Mouse (Mus musculus) adrenal gland, postnatal 14 days (tissue): ENCODE results near the gene Gm20521. TPM values are rescaled to one million over a fixed set of nuclear protein-coding genes. Genes with fewer than 3 reads are reported as not detected.

ENCODE experiments used
- DNase-seq: peaks from one replicate; pipeline ENCODE4 v3.0.0; 2021; ENCODE audit warnings: mixed read lengths
- long read RNA-seq, 2 experiments: library from polyadenylated mRNA; stranded (forward); transcript quantifications; one replicate each; pipeline ENCODE4 v2.0.0; 2021
- total RNA-seq: library from RNA; stranded (reverse); gene quantifications from 2 replicates; pipeline ENCODE4 v1.2.3, GENCODE M21; 2021

The Gm20521 gene
- total RNA-seq: 1.7 and 7.0 TPM in 2 replicates
- long read RNA-seq, experiment 1, partial matches to known transcripts: 6 of 22 reads
- long read RNA-seq, experiment 1, other reads (novel, unspliced or antisense): 16 of 22 reads
- long read RNA-seq, experiment 2, partial matches to known transcripts: 0 of 8 reads
- long read RNA-seq, experiment 2, other reads (novel, unspliced or antisense): 8 of 8 reads

DNA sequence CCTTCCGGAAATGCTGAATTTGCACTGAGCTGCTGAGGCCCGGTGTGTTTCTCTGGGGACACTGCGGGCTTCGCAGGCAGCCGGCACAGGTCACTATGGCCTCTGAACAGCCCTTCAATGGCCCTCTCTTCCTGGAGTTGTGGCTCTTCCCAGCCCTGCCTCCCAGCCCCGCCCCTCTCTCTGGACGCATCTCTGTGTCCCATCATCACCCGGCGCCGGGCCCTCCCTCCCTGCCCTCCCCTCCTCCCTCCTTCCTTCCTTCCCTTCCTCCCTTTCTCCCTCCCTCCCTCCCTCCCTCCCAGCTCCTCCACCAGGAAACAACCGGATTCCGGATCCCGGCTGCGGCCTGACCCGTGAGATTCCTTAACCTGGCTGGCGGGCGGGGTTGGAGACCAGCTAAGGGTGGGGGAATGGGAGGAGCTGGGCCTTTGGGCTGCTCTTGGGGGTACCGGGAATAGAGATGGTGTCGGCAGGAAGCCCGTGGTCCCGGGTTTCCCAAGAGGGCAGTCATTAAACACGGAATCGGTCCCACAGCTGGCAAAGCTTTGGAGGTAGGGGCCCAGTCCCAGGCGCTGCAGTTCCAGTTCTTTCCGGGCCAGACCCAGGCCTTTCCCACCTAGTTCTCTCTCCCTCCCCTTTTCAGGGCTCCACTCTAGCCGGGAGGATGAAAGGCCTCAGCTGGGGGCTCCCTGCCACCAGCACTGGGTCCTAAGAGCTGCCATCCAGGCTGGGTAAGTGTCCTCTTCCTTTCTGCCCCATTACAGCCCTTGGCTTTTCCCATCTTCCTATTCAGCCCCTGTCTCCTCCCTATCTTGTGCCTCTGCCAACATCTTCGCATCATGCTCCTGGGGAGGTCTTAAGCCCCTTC, at the start of gene Gm20521, which contains the start of gene Bcl2l2:
TSS of gene Gm20521 (plus strand) at position 288 of the 868 bp plus-strand sequence.
TSS of gene Bcl2l2 (plus strand) at position 224 of the 868 bp plus-strand sequence.
- DNase-seq: peak; percentile 96

- DNase-seq: peak; percentile 60
These were observed 39.8 kb upstream of the Gm20521 start for GRCm38 (mm10) chr14:54843461-54843860.

- DNase-seq: no peak
These were observed 27.5 kb upstream of the Gm20521 start for GRCm38 (mm10) chr14:54855726-54856125.

- DNase-seq: no peak
These were observed 26.5 kb upstream of the Gm20521 start for GRCm38 (mm10) chr14:54856703-54857102.

DNA sequence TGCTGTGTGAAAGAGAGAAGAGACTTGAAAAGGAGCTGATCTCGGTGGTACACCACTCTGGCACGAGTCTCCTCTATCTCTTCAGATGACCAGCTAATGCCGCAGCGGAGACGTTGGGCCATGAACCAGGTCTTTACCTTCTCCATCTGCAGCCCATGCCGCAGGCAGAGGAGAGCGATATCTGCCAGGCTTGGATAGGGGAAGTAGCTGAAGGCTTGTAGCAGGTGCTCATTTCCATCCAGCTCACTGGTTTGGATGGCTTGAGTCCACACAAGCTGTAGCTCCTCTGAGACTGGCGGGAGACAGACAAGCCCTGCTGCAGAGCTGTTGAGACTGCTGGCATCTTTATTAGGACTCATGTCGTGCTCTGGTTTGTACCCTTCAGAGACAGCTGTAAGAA, 25.4 kb upstream of the Gm20521 start:
- DNase-seq: no peak

DNA sequence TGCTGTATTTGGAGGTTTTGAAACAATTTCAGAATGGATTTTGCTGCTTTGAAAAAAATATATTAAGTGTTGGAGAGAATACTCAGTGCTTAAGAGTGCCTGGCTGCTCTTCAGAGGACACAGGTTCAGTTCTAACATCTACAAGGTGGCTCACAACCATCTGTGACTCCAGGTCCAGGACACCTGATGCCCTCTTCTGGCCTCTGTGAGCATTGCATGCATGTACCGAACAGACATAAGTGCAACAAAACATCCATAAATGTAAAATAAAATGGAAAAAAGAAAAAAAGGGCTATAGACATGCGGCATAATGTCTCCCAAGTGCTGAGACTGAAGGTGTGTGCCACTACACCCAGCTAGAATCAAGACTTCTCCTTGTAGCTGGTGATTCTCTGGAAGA, 22.7 kb upstream of the Gm20521 start:
- DNase-seq: peak; percentile 75

GRCm38 (mm10) chr14:54863501-54864312, 19.5 kb upstream of the Gm20521 start:
- peak; percentile 96 for DNase-seq

DNA sequence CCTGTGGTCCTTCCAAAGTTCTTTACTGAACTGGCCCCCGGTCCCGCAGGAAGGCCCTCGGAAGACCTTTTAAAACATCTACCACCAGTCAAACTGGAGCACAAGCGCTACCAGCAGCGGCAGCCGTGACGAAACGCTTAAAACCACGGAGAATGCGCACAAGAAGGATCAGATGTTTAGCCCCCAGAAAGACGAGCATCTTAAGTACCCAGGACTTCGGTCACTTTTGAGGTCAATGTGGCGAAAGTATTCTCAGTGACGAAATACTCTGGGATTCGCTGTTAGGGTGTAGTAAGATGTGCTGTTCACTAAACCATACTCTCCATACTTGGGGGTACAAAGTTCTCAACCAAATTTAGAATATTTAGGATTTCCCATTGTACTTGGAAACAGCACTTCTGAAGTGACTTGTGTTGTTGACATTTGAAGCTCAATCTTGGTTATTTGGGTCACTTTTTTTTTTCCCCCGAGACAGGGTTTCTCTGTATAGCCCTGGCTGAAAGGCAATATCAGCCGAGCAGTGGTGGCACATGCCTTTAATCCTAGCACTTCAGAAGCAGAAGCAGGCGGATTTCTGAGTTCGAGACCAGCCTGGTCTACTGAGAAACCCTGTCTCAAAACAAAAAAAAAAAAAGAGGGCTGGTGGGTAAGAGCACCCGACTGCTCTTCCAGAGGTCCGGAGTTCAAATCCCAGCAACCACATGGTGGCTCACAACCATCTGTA, 18.8 kb upstream of the Gm20521 start:
- no peak for DNase-seq

- no peak for DNase-seq
These were observed 17.6 kb upstream of the Gm20521 start for GRCm38 (mm10) chr14:54865626-54866025.

DNA sequence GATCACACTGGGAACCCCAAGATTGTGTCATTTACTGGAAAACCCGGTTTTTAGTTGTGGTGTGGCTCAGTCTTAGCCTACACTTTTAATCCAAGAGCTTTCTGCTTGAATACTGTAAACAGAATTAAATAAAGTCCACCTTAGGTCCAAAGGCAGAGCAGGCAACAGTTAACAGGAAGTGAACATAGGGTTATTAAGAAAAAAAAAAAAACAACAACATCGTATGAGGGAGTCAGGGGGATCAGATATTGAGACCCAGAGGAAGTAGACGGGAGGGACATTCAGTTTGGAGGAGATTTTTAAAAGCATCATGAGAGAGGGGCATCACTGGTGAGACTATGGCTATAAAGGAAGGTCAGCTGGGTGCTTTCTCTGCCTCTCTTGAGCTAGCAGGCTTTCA, 17.0 kb upstream of the Gm20521 start:
- DNase-seq: no peak

DNA sequence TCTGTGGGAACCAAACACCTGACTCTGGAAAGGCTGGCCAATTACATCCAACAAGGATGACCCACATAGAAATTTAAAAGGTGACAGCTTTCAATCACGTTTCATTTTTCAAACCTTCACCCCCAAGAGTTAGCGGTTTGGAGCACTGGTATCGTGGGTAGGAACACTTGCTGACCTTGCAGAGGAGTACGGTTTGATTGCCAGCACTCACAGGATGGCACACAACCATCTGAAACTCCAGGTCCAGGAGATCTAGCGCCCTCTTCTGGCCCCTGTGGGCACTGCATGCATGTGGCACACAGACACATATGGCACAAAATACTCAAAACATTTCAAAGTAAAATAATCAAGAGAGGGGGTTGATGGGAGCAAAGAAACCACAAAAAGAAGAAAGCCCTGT, 16.3 kb upstream of the Gm20521 start:
- DNase-seq: peak; percentile 52

- no peak for DNase-seq
These were observed 15.2 kb upstream of the Gm20521 start for GRCm38 (mm10) chr14:54868026-54868425.

GRCm38 (mm10) chr14:54870861-54871260, 12.4 kb upstream of the Gm20521 start, which contains the start of gene Homez:
Gene Homez (minus strand): TSS chr14:54870961.
- DNase-seq: no peak

GRCm38 (mm10) chr14:54874165-54874564, 9.1 kb upstream of the Gm20521 start:
- DNase-seq: no peak

DNA sequence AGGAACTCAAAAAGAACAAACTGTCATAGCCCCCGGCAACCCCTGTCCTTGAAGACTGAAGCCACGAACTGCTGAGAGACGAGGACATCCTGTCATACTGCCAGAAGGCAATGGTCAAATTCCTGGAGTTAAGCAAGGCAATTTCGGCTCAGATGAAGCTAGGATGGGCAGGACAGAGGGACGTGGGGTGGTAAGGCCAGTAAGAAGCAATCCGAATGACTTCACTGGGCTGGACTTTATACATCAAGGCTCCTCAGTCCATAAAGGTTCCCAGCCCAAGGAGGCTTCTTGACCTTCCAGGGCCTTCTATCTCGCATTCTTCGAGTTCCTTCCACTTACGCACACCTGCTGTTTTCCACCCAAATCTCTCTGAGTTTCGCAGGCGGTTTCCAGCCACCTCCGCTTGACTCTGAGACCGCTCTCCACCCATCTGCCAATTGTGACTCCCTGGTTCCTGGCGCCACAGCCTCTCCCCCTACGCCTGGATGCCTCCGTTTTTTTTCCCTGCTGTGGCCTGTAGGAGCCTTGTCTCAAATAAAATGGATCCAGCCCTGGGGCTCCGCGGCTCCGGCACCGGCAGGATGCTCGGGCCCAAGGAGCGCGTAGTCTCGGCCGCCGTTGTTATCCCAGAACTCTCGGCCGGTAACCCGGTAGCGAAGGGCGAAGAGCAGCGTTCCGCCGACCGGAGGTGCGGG, 7.2 kb upstream of the Gm20521 start:
- DNase-seq: peak; percentile 41

- peak; percentile 96 for DNase-seq
These were observed 6.6 kb upstream of the Gm20521 start for GRCm38 (mm10) chr14:54876539-54877047.

DNA sequence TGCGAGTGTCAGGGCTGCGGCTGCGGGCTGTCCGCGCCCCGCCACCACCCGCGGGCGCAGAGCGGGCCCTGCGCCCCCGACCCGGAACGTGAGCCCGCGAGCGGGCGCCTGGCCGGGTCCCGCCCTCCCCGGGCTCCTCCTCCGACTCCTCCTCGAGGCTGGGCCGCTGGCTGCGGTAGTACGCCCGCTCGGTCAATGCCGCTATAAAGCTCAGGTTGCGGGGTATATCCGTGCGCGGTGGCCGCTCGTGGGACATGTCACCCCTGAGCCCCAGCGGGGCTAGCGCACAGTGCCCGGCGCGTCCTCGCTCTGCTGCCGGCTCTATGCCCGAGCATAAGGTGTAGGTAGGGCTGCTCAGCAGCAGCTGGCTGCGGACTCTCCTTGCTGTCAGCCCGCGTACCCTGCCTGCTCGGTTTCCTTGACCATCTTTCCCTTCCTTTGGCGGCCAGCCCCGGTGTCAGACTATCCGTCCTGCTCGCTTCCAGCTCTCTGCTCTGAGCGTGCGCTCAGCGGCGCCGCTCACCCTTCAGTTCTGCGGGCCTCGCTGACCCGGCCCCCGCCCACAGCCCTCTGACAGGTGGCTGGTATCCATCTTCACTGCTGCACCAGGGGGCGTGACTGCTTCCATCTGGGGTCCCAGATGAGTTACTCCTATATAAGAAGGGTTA, 6.1 kb upstream of the Gm20521 start, which contains the start of gene Ppp1r3e:
TSS of gene Ppp1r3e (minus strand) at position 503 of the 668 bp plus-strand sequence.
- peak; percentile 86 for DNase-seq

GRCm38 (mm10) chr14:54884022-54884712, 926 bp downstream of the Gm20521 start:
- no peak for DNase-seq

- DNase-seq: no peak
These were observed 2.1 kb downstream of the Gm20521 start for GRCm38 (mm10) chr14:54885309-54885708.

GRCm38 (mm10) chr14:54892200-54892599, 9.0 kb downstream of the Gm20521 start, which contains the start of gene Pabpn1:
Gene Pabpn1 (plus strand): TSS chr14:54892500.
- DNase-seq: no peak
